Mouse (Mus musculus) ES-E14 (cell line): Measurements from ENCODE around the gene Tirap. TPM values are rescaled to one million over a fixed set of nuclear protein-coding genes. Genes with fewer than 3 reads are reported as not detected.

Source experiments
- DNase-seq: peaks from one replicate; pipeline ENCODE4 v3.0.0-alpha.2; 2013; ENCODE audit warnings: low read depth, low spot score
- H3K27ac ChIP-seq: 2 replicates; pipeline ENCODE4 v1.5.1; 2012; ENCODE audit warnings: low read depth, mild to moderate bottlenecking, low read length, moderate library complexity, mixed read lengths; ENCODE audit not compliant: poor library complexity, insufficient read depth, severe bottlenecking
- H3K36me3 ChIP-seq: 2 replicates; pipeline ENCODE4 v1.6.1; 2012; ENCODE audit warnings: mild to moderate bottlenecking, low read length, moderate library complexity, mixed read lengths; ENCODE audit not compliant: control insufficient read depth, poor library complexity, insufficient read depth, severe bottlenecking
- H3K4me1 ChIP-seq, 2 experiments: fragments of 150-350 bp in 1 of 2; sonication (generic) in 1 of 2; 2 replicates each; pipeline ENCODE4 v1.6.1; 2012; ENCODE audit warnings: low read length in 2 of 2, mild to moderate bottlenecking in 1 of 2, mixed read lengths in 1 of 2; ENCODE audit not compliant: control insufficient read depth in 2 of 2, insufficient read depth in 2 of 2, poor library complexity in 1 of 2
- H3K4me3 ChIP-seq, 2 experiments: fragments of 150-350 bp in 1 of 2; sonication (generic) in 1 of 2; 2 replicates each; pipeline ENCODE4 v1.5.1; 2012; ENCODE audit warnings: low read length in 2 of 2, low read depth in 1 of 2, mild to moderate bottlenecking in 1 of 2, mixed read lengths in 1 of 2; ENCODE audit not compliant: insufficient read depth in 1 of 2, poor library complexity in 1 of 2, severe bottlenecking in 1 of 2
- H3K9ac ChIP-seq: 2 replicates; pipeline ENCODE4 v1.6.1; 2012; ENCODE audit warnings: low read depth, mild to moderate bottlenecking, low read length, mixed read lengths; ENCODE audit not compliant: poor library complexity, insufficient read depth, severe bottlenecking
- H3K9me3 ChIP-seq: fragments of 150-350 bp; sonication (generic); 2 replicates; pipeline ENCODE4 v1.6.1; 2012; ENCODE audit warnings: low read depth, mild to moderate bottlenecking, low read length; ENCODE audit not compliant: control insufficient read depth, insufficient read depth
- CHD2 ChIP-seq: IDR thresholded peaks from 2 replicates; pipeline ENCODE4 v1.6.1; 2014; ENCODE audit warnings: mild to moderate bottlenecking, low read depth, low read length, inconsistent platforms
- HCFC1 ChIP-seq: IDR thresholded peaks from 2 replicates; pipeline ENCODE4 v1.6.1; 2012; ENCODE audit warnings: low read length, inconsistent platforms, borderline replicate concordance; ENCODE audit not compliant: insufficient read depth
- MAFK ChIP-seq: IDR thresholded peaks from 2 replicates; pipeline ENCODE4 v1.6.1; 2014; ENCODE audit warnings: mild to moderate bottlenecking, low read depth, low read length, inconsistent platforms; ENCODE audit not compliant: insufficient read depth
- ZC3H11A ChIP-seq: IDR thresholded peaks from 2 replicates; pipeline ENCODE4 v1.6.1; 2012; ENCODE audit warnings: low read depth, mild to moderate bottlenecking, inconsistent platforms, low read length, borderline replicate concordance
- ZNF384 ChIP-seq: IDR thresholded peaks from 2 replicates; pipeline ENCODE4 v1.6.1; 2012; ENCODE audit warnings: low read depth, low read length, inconsistent platforms
- in situ Hi-C, 2 experiments: fragments of 600-800 bp; cut with MboI; formaldehyde crosslinking; loops; one replicate each; pipeline ENCODE4 v1.15.1; 2025; ENCODE audit warnings: low sequenced_read_pairs in 2 of 2, inconsistent platforms in 1 of 2; ENCODE audit not compliant: unreplicated experiment in 2 of 2
- total RNA-seq: library from RNA; depleted of rRNA; stranded (reverse); fragments of 300-350 nt; gene quantifications from 2 replicates; pipeline ENCODE4 v1.2.3, GENCODE M21; 2012

Gene Tirap
- total RNA-seq, 1 experiment = 6.1 TPM

DNA sequence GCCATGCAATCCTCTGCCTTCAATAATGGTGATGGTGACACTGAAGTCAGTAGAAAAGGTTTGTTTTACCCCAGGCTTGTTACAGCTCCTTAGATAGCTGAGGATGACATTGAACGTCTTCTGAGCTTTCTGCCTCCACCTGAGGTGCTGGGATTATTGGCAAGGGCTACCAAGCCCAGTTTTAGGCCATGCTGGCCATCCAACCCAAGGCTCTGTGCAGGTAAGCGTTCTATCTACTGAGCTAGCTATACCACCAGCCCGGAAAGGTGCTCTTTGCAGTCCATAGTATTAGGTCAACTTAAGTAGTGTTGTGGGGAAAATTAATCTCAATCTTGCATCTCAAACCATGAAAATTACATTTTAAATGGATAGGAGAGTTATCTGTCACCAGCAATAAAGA lies 2.5 kb downstream of the Tirap start:
- Histone ChIP-seq H3K27ac (no peak overlapping the region), H3K4me3 (no peak overlapping the region), H3K4me1 (peaks cover 2 to 8% of the 10 kb centered on the region in 2 experiments; a peak in 2 of 4 replicates), H3K9me3 (no peaks in the 10 kb centered on the region), H3K9ac (no peak overlapping the region), H3K36me3 (no peaks in the 10 kb centered on the region)
- DNase-seq = no peak
- in situ Hi-C loops = no loop called here
- TF ChIP-seq MAFK = no peak
- TF ChIP-seq HCFC1 = no peak
- no peak for TF ChIP-seq CHD2
- TF ChIP-seq ZC3H11A = no peak
- no peak for TF ChIP-seq ZNF384

DNA sequence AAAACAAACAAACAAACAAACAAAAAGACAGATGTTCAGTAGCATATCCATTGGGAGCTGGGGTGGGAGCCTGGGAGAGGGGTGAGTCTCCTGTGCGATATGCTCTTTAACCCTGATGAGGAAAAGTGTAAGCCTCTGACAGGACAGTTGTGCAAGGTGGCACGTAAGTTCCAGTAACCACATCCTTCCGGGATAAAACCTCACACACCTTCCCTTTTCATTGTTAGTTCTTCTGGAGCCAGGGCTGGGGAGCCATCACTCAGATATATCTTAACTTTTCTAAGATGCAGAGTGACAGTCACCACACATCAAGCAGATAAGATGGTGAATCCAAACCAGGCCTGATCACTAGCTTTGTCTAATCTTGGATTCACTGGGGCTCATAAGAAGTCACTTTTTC lies 6.0 kb downstream of the Tirap start:
- no peak for DNase-seq
- in situ Hi-C loops = no loop called here
- TF ChIP-seq ZNF384 = no peak
- TF ChIP-seq HCFC1 = no peak
- TF ChIP-seq ZC3H11A = no peak
- TF ChIP-seq CHD2 = no peak

DNA sequence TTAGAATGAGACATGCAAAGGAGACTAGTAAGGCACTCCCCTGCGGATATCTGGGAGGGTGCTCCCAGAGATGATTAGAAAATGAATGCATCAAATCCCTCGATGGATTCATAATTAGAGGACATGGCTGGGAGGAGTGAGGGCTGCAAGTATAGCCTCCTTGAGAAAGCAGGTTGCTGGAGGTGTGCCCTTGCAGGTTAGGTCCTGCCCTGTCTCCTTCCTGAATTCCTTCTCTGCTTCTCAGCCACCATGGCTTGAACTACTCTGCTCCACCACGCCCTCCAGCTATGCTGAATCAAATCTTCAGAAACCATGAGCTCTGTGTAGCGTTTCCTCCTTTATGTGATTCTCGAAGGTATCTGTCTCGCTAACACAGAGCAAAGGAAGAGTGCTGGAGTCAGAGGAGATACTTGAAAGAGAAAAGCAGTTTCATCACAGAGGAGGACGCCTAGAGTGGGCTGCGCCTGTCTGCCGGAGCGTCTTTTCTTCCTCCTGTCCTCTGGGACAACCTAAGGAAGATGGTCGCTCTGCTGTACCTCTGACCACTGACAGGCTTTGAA lies 7.0 kb downstream of the Tirap start:
- H3K36me3 ChIP-seq = peaks cover 4% of the 10 kb centered on the region; the same call in 1 of the 2 replicates
- H3K4me1 ChIP-seq = peaks cover 0 to 6% of the 10 kb centered on the region in 2 experiments; a peak in 1 of 4 replicates
- H3K9ac ChIP-seq = no peak overlapping the region
- no peaks in the 10 kb centered on the region for H3K9me3 ChIP-seq
- no peak overlapping the region for H3K27ac ChIP-seq
- in situ Hi-C loops = no loop called here
- DNase-seq = no peak
- no peak overlapping the region for H3K4me3 ChIP-seq
- TF ChIP-seq HCFC1 (no peak), ZNF384 (no peak), MAFK (no peak), CHD2 (no peak), ZC3H11A (no peak)

More for the DNA sequence above, 6.0 kb downstream of the Tirap start:
- H3K9me3 ChIP-seq = no peaks in the 10 kb centered on the region
- H3K4me1 ChIP-seq = peaks cover 0 to 4% of the 10 kb centered on the region in 2 experiments; a peak in 1 of 4 replicates
- no peak overlapping the region for H3K27ac ChIP-seq
- no peak overlapping the region for H3K4me3 ChIP-seq
- H3K36me3 ChIP-seq = 0 out of 2 replicates have a peak, but pooled peaks cover 4% of the 10 kb centered on the region
- H3K9ac ChIP-seq = no peak overlapping the region

DNA sequence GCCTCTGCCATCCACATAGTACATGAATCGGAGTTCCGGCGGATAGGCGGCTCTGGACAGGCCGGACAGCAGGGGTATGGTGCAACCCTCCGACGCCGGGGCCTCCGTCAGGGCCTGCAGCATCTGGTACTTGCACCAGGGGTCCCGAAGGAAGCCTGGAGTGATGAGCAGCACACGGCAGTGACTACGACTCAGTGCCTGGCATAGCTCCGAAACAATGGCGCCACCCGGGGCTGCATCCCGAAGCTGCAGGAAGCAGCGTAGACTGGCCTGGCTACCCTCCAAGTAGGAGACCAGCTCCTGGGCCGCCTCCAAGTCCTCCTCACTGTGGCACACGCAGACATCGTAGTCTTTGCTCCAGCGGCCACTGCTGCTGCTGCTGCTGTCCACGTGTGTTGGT lies 11.4 kb downstream of the Tirap start:
- H3K4me1 ChIP-seq = peaks cover 0 to 7% of the 10 kb centered on the region in 2 experiments; a peak in 1 of 4 replicates
- peak overlapping the region; percentile 38 to 40; a peak in 2 of 4 replicates for H3K4me3 ChIP-seq
- no peak for TF ChIP-seq MAFK
- no peaks in the 10 kb centered on the region for H3K9me3 ChIP-seq
- no peak for DNase-seq
- peak overlapping the region; percentile 19; the same call in 1 of the 2 replicates for H3K9ac ChIP-seq
- peaks cover 5% of the 10 kb centered on the region for H3K36me3 ChIP-seq
- in situ Hi-C loops = no loop called here
- no peak overlapping the region for H3K27ac ChIP-seq
